Mouse (Mus musculus): ENCODE results near the gene St6galnac3. TPM values are rescaled to one million over a fixed set of nuclear protein-coding genes. Genes with fewer than 3 reads are reported as not detected.

The St6galnac3 gene
- total RNA-seq, 2 experiments from 2014 or later: 1.3 to 2.6 TPM

GRCm38 (mm10) chr3:153537435-153537834, 187.5 kb downstream of the St6galnac3 start:
- intact Hi-C loops (cut with DNase I): no loop called here
- DNase-seq: no peak
- H3K4me3 ChIP-seq: no peak overlapping the region
- no peak overlapping the region for H3K27ac ChIP-seq
- TF ChIP-seq CTCF (IDR thresholded peaks at IDR 0.05): no peak

- DNase-seq: no peak
- TF ChIP-seq CTCF (IDR thresholded peaks at IDR 0.05): no peak
- Histone ChIP-seq H3K27ac (no peak overlapping the region), H3K4me3 (no peak overlapping the region)
- intact Hi-C loops (cut with DNase I): no loop called here
Measured at GRCm38 (mm10) chr3:153536260-153536659, 188.7 kb downstream of the St6galnac3 start.

GRCm38 (mm10) chr3:153529174-153529573, 195.8 kb downstream of the St6galnac3 start:
- no peak for DNase-seq
- H3K27ac ChIP-seq: no peak overlapping the region
- no peak for TF ChIP-seq CTCF (IDR thresholded peaks at IDR 0.05)
- H3K4me3 ChIP-seq: no peak overlapping the region
- intact Hi-C loops (cut with DNase I): no loop called here

- intact Hi-C loops (cut with DNase I): no loop called here
- H3K27ac ChIP-seq: no peak overlapping the region
- DNase-seq: no peak
- TF ChIP-seq CTCF (IDR thresholded peaks at IDR 0.05): no peak
- no peak overlapping the region for H3K4me3 ChIP-seq
Measured at GRCm38 (mm10) chr3:153525151-153525768, 199.7 kb downstream of the St6galnac3 start.

GRCm38 (mm10) chr3:153516848-153517247, 208.1 kb downstream of the St6galnac3 start:
- Histone ChIP-seq H3K27ac (no peak overlapping the region), H3K4me3 (no peak overlapping the region)
- intact Hi-C loops (cut with DNase I): no loop called here
- TF ChIP-seq CTCF (IDR thresholded peaks at IDR 0.05): no peak
- no peak for DNase-seq

GRCm38 (mm10) chr3:153513501-153514060, 211.4 kb downstream of the St6galnac3 start:
- intact Hi-C loops (cut with DNase I): no loop called here
- DNase-seq: no peak
- no peak for TF ChIP-seq CTCF (IDR thresholded peaks at IDR 0.05)
- Histone ChIP-seq H3K27ac (no peak overlapping the region), H3K4me3 (no peak overlapping the region)

- Histone ChIP-seq H3K4me3 (no peak overlapping the region), H3K27ac (no peak overlapping the region)
- intact Hi-C loops (cut with DNase I): no loop called here
- no peak for TF ChIP-seq CTCF (IDR thresholded peaks at IDR 0.05)
- no peak for DNase-seq
Measured at GRCm38 (mm10) chr3:153512545-153512944, 212.4 kb downstream of the St6galnac3 start.

GRCm38 (mm10) chr3:153511151-153511580, 213.8 kb downstream of the St6galnac3 start:
- no peak for TF ChIP-seq CTCF (IDR thresholded peaks at IDR 0.05)
- Histone ChIP-seq H3K27ac (no peak overlapping the region), H3K4me3 (no peak overlapping the region)
- intact Hi-C loops (cut with DNase I): no loop called here
- no peak for DNase-seq

GRCm38 (mm10) chr3:153510048-153510630, 214.8 kb downstream of the St6galnac3 start:
- Histone ChIP-seq H3K4me3 (no peak overlapping the region), H3K27ac (no peak overlapping the region)
- DNase-seq: no peak
- intact Hi-C loops (cut with DNase I): no loop called here
- TF ChIP-seq CTCF (IDR thresholded peaks at IDR 0.05): no peak

GRCm38 (mm10) chr3:153509643-153510042, 215.3 kb downstream of the St6galnac3 start:
- Histone ChIP-seq H3K27ac (no peak overlapping the region), H3K4me3 (no peak overlapping the region)
- intact Hi-C loops (cut with DNase I): no loop called here
- no peak for DNase-seq
- no peak for TF ChIP-seq CTCF (IDR thresholded peaks at IDR 0.05)

GRCm38 (mm10) chr3:153509029-153509428, 215.9 kb downstream of the St6galnac3 start:
- no peak overlapping the region for H3K27ac ChIP-seq
- TF ChIP-seq CTCF (IDR thresholded peaks at IDR 0.05): no peak
- intact Hi-C loops (cut with DNase I): no loop called here

GRCm38 (mm10) chr3:153508592-153508991, 216.4 kb downstream of the St6galnac3 start:
- no peak for DNase-seq
- H3K27ac ChIP-seq: no peak overlapping the region
- TF ChIP-seq CTCF (IDR thresholded peaks at IDR 0.05): no peak
- no peak overlapping the region for H3K4me3 ChIP-seq
- intact Hi-C loops (cut with DNase I): no loop called here

More at GRCm38 (mm10) chr3:153509029-153509428, 215.9 kb downstream of the St6galnac3 start:
- no peak overlapping the region for H3K4me3 ChIP-seq
- DNase-seq: no peak

- no peak for DNase-seq
- intact Hi-C loops (cut with DNase I): no loop called here
- TF ChIP-seq CTCF (IDR thresholded peaks at IDR 0.05): no peak
- Histone ChIP-seq H3K4me3 (no peak overlapping the region), H3K27ac (no peak overlapping the region)
Measured at GRCm38 (mm10) chr3:153507599-153507998, 217.4 kb downstream of the St6galnac3 start.

Data from gastrocnemius, adult 2 months (tissue).